Mouse (Mus musculus): Measurements from ENCODE around the gene Thg1l. TPM values are rescaled to one million over a fixed set of nuclear protein-coding genes. Genes with fewer than 3 reads are reported as not detected.

Thg1l gene
- 10 to 100 TPM; 12.4 to 12.7 TPM for total RNA-seq (2021)

DNA sequence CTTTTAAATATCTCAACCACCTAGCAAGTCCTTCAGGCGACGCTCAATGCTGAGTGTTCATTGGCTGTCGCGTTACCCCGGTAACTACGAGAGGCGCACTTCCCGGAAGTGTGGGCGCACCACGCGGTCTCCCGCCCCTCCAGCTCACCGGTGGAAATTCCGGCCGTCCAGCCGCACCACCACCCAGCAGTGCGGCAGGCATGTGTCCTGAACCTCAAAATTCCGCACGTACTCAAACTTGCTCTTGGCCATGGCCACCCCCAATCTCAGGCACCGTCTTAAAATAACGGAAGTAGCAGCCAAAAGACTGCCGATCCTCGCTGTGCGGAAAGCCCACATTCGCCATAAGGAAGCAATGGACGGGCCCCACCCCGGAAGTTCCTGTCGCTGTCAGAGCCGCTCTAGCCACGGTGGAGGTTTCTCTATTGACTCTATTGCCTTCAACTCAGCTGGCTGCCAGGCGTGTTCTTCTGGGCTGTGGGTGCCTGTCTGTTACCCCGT, at the start of gene Thg1l:
Thg1l (minus strand) TSS at position 368 of the 501 bp plus-strand sequence.
- intact Hi-C loops (cut with DNase I), result loop anchor here (5.0 kb wide), 1 partner anchor 102 kb away; the partner anchor contains the start of gene Adam19
- peak; percentile 92 to 95 for DNase-seq (ENCODE audit: low spot score in 2 of 2)

GRCm38 (mm10) chr11:45992087-45992486, 36.8 kb upstream of the Thg1l start:
- intact Hi-C loops (cut with DNase I), result no loop called here
- DNase-seq (ENCODE audit: low spot score in 2 of 2), result no peak

DNA sequence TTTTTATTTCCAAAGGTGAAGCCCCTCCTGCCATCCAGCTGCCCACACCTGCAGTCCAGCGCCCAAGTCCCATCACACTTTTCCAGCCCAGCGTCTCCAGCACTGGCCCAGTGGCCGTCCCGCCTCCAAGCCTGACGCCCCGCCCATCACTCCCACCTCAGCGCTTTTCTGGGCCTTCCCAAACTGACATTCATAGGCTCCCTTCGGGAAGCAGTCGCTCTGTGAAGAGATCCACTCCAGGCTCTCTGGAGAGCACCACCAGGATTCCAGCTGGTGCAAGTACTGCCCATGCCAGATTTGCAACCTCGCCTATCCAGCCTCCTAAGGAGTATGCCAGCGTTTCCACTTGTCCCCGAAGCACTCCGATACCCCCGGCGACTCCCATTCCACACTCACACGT, 36.3 kb upstream of the Thg1l start:
- intact Hi-C loops (cut with DNase I), result no loop called here
- peak in 1 of 2 experiments; percentile 29 for DNase-seq (ENCODE audit: low spot score in 2 of 2)

- DNase-seq (ENCODE audit: low spot score in 2 of 2), result no peak
- intact Hi-C loops (cut with DNase I), result no loop called here
Observed at GRCm38 (mm10) chr11:45980893-45981253, 25.6 kb upstream of the Thg1l start.

DNA sequence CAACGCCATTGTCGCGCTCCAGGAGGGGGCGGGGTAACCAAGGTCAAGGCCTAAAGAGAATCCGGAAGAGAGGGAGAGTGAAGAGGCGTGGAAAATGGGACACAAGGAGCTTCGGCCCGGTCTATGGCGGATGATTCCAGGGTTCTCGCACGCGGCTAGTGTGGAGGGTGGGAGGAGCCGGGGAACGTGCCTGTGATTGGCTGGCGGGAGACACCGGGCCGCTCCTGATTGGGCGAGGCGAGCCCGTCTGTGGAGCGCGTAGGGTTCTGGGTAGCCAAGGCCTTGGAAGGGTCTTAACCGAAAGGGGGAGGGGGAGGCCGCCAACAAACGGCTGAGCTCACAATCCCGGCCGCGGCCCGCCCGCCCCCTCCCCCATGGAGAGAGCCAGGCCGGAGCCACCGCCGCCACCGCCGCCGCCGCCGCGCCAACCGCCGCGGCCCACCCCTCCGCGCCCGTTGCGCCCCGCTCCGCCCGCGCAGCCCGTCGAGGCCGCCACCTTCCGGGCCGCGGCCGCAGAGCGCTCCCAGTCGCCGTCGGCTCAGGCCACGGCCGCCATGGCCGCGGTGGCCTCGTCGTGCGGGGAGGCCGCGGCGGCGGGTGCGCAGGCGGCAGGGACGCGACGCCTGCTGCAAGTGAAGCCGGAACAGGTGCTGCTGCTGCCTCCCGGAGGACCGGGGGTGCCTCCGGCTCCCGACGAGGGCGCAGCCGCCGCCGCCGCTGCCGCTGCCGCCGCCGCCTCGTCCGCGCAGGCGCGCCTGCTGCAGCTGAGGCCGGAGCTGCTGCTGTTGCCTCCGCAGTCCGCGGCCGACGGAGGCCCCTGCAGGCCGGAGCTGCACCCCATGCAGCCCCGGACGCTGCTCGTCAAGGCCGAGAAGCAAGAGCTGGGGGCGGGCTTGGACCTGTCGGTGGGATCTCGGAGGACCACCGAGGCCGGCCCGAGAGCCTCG, 24.9 kb upstream of the Thg1l start, which contains the start of gene Sox30:
Sox30 (plus strand) TSS at position 365 of the 947 bp plus-strand sequence.
- intact Hi-C loops (cut with DNase I), result no loop called here
- peak; percentile 27 to 34 for DNase-seq (ENCODE audit: low spot score in 2 of 2)

DNA sequence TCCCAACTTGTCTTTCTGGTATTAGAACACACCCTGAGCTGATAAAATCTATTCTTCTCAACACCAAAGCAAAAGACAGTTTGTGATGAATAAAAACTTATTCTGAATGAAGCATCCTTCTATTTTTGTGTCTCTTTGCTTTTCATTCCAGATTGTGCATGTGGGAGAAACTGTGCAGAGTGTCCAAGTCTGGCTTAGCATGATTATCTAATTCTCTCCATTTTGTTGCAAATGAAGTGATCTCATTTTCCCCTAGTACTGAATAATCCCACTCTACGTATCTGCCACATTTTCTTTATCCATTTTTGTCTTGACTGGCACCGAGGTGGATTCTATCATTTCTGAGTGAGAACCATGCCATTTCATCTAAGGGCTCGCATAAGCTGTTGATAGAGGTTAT, 20.8 kb upstream of the Thg1l start:
- intact Hi-C loops (cut with DNase I), result loop anchor here (2.0 kb wide), 1 partner anchor 31 kb away; the partner anchor contains the start of gene Lsm11
- peak in 1 of 2 experiments; percentile 88 for DNase-seq (ENCODE audit: low spot score in 2 of 2)

- intact Hi-C loops (cut with DNase I), result no loop called here
- DNase-seq (ENCODE audit: low spot score in 2 of 2), result peak in 1 of 2 experiments; percentile 70
Observed at GRCm38 (mm10) chr11:45974466-45974865, 19.2 kb upstream of the Thg1l start.

DNA sequence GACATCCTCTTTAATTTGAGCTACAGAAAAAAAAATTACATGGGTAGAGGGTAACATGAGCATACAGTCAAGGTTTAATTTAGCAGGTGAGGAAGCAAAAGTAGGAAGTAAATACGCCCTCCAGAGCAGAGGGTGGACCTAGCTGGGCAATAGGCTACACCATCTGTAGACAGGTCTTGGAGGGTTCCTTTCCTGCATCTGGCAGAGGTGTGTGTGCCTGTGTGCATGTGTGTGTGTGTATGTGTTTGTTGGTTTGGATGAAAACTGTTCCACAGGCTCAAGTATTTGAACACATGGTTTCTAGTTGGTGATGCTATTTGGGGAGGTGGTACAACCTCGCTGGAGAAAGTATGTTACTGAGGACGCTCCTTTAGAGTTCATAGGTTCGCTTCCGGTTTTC, 18.3 kb upstream of the Thg1l start:
- intact Hi-C loops (cut with DNase I), result no loop called here
- no peak for DNase-seq (ENCODE audit: low spot score in 2 of 2)

DNA sequence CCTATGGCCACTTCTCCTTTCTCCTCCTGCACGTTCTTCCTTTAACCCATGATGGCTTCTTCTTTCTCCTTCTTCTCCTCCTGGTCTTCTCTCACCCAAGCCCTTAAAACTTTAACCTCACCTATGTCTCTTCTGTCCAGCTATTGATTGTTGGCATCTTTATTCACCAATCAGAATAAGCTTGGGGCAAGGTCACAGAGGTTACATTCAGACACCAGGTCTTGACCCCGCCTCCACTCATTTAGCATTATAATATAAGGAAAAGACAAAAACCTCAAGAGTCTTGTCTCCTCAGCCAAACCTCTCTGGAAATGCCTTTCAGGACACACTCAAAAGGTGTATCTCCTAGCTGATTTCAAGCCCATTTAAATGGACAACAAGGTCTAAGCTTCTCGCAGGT, 13.2 kb upstream of the Thg1l start:
- no peak for DNase-seq (ENCODE audit: low spot score in 2 of 2)
- intact Hi-C loops (cut with DNase I), result no loop called here

DNA sequence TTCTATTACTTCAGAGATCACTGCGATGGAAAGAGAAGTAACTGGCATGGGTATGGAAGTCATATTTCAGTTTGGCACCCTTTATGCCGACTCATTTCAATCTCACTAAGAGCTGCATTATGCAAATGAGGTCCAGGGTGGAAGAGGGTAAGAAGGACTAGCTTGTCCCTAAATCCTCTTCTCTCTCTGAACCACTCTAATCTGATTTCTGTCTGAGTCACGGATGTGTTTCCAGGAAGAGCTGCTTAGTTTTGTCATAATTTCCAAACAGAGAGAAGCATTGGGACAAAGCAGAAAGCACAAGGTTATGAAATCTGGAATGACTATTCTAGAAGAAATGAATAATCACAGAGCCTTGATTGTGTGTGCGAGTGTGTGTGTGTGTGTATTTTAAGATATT, 11.6 kb upstream of the Thg1l start:
- DNase-seq (ENCODE audit: low spot score in 2 of 2), result no peak
- intact Hi-C loops (cut with DNase I), result no loop called here

DNA sequence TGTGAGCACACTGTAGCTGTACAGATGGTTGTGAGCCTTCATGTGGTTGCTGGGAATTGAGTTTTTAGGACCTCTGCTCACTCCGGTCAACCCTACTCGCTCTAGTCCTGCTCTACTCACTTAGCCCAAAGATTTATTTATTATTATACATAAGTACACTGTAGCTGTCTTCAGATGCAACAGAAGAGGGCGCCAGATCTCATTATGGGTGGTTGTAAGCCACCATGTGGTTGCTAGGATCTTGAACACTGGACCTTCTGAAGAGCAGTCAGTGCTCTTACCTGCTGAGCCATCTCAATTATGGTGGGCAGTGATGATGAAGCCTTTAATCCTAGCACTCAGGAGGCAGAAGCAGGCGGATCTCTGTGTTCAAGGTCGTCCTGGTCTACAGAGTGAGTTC, 4.7 kb upstream of the Thg1l start:
- no peak for DNase-seq (ENCODE audit: low spot score in 2 of 2)
- intact Hi-C loops (cut with DNase I), result no loop called here

GRCm38 (mm10) chr11:45959598-45959997, 4.3 kb upstream of the Thg1l start:
- intact Hi-C loops (cut with DNase I), result loop anchor here (5.0 kb wide), 1 partner anchor 98 kb away; the partner anchor contains the start of gene Adam19
- no peak for DNase-seq (ENCODE audit: low spot score in 2 of 2)

GRCm38 (mm10) chr11:45947491-45947890, 7.8 kb downstream of the Thg1l start:
- intact Hi-C loops (cut with DNase I), result loop anchor here (1.0 to 10.0 kb wide), 2 partner anchors 254 to 487 kb away; partner anchors contain the start of gene Med7

DNA sequence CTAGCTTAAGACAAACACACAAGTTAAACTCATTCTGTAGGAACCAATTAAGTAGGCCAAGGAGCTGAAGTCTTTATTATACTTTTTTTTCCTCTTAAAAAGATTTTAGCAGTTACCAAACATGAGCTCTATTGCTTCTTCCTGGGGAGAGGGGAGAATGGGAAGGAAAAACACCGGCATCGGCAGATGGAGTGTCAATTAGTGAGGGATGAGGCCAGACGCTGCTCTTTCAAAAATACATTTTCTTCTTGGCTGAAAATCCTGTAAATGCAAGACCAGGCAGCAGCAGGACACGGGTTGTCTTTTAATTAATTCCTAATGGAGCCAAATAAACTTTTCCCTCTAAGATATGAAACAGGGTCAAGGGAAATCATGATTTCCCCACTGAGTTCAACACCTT, 8.5 kb downstream of the Thg1l start:
- peak in 1 of 2 experiments; percentile 11 for DNase-seq (ENCODE audit: low spot score in 2 of 2)
- intact Hi-C loops (cut with DNase I), result loop anchor here (1.0 to 10.0 kb wide), 2 partner anchors 255 to 488 kb away; partner anchors contain the start of gene Med7

More at GRCm38 (mm10) chr11:45947491-45947890, 7.8 kb downstream of the Thg1l start:
- DNase-seq (ENCODE audit: low spot score in 2 of 2), result peak; percentile 49 to 88

GRCm38 (mm10) chr11:45944643-45945156, 10.6 kb downstream of the Thg1l start, which contains the start of gene Lsm11:
TSS of gene Lsm11 (minus strand) at chr11:45944935.
- DNase-seq (ENCODE audit: low spot score in 2 of 2), result peak; percentile 96 to 97
- intact Hi-C loops (cut with DNase I), result loop anchor here (1.0 to 10.0 kb wide), 6 partner anchors 32 to 490 kb away; partner anchors contain the start of genes Adam19 and Med7

- DNase-seq (ENCODE audit: low spot score in 2 of 2), result peak in 1 of 2 experiments; percentile 44
- intact Hi-C loops (cut with DNase I), result loop anchor here (1.0 to 10.0 kb wide), 6 partner anchors 33 to 491 kb away; partner anchors contain the start of genes Adam19 and Med7
Observed at GRCm38 (mm10) chr11:45943891-45944642, 11.2 kb downstream of the Thg1l start.

GRCm38 (mm10) chr11:45943108-45943705, 12.1 kb downstream of the Thg1l start:
- peak; percentile 65 to 83 for DNase-seq (ENCODE audit: low spot score in 2 of 2)
- intact Hi-C loops (cut with DNase I), result loop anchor here (5.0 to 10.0 kb wide), 2 partner anchors 114 to 492 kb away; partner anchors contain the start of genes Adam19 and Med7

DNA sequence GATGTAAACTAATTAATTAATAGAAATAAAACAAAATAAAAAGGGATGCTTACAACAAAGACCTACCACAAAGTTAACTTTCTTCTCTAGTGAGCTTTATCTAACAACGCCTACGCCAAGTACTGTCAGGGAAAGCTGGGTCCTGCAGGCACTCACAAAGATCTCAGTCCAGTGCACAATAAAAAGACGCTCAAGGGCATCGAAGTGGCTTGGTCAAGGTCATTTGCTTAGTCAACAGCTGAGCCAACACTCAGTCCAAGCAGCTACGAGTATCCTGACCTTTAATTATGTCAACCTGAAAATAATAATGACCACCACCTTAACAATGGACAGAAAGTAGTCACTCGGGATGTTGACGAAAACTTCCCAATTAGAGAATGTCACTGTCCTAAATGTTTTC, 13.0 kb downstream of the Thg1l start:
- no peak for DNase-seq (ENCODE audit: low spot score in 2 of 2)
- intact Hi-C loops (cut with DNase I), result loop anchor here (5.0 to 10.0 kb wide), 2 partner anchors 115 to 493 kb away; partner anchors contain the start of genes Adam19 and Med7

- intact Hi-C loops (cut with DNase I), result no loop called here
- DNase-seq (ENCODE audit: low spot score in 2 of 2), result peak in 1 of 2 experiments; percentile 13
Observed at GRCm38 (mm10) chr11:45938917-45939316, 16.4 kb downstream of the Thg1l start.

Data from left cerebral cortex, postnatal 25 days (tissue).